Mouse (Mus musculus): Measurements from ENCODE around the gene L2hgdh.

Gene L2hgdh

DNA sequence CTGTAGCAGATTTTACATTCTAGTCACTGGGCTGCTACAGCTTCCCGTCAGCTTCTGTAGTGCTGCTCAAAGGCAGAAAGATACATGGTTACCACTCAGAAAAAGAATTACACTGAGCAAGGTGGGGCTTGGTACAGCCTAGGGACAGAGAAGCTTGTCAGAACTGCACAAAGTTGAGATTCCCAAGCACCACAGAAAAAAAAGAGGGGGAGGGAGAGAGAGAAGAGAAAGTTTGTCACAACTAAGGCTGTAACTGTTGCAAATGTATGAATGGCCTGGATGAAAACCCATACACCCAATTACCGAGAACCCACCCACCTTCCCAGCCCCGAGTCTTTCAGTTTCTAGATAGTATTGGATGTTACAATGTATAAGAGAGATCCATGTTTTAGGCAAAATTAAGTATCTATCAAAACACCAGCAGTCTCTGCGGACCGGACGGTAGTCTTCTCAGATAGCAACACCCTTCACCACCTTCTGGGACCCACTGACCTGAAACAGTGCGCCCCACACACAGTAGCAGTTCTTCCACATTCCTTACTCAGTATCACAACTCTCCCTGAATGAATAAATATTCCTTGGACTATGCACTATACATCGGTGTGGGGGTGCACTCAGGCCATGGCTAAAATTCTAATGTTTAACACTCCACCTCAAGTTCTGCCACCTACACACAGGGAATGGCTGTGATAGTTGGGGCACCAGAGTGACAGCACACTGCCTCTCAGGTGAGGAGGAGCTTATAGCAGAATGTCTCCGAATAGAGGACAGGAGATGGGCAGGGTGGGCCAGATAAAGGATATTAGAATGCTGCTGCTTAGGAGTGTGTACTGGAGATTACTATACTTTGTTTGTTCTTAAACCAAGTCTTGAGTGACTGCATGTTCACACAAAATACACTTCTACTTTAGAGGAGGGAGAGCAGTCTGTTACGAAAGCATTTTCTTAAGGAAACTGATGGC, 49.8 kb downstream of the L2hgdh start:
- DNase-seq (ENCODE audit: extremely low read depth, low read depth, low spot score), result no peak

DNA sequence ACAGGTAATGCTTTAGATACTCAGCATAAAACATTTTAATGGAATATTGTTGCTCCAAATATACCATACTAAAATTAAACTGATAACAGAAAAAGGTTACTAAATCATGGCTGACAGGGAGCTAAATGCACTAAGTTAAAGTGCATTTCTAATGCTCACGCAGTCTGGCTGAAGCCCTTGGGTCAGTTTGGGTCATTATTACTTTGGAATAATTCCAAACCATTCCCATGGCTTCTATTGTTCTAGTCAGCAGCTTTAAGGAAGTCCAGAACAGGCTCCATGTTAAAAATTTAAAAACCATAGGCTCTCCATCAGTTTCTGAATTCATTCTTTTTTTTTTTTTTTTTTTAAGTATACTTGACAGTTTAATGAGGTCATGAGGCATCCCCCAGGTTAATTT, 50.5 kb downstream of the L2hgdh start:
- no peak for DNase-seq (ENCODE audit: extremely low read depth, low read depth, low spot score)

DNA sequence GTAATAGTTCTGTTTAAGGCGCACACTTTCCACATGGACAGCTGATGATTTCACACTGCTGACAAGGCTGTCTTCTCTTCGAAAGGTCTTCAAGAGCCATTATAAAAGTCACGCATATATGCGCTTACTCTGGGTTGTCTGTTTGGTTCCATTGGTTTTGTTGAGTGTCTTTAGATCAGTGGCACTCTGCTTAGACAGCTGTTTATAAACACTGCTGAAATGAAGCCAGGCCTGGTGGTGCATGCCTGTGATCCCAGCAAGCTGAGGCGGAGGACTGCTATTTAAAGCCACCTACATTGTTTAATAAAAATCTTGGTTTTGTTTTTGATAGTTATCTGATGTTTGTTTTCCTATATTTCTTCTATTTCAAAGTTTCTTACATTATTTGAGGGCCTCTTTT, 58.0 kb downstream of the L2hgdh start:
- no peak for DNase-seq (ENCODE audit: extremely low read depth, low read depth, low spot score)

DNA sequence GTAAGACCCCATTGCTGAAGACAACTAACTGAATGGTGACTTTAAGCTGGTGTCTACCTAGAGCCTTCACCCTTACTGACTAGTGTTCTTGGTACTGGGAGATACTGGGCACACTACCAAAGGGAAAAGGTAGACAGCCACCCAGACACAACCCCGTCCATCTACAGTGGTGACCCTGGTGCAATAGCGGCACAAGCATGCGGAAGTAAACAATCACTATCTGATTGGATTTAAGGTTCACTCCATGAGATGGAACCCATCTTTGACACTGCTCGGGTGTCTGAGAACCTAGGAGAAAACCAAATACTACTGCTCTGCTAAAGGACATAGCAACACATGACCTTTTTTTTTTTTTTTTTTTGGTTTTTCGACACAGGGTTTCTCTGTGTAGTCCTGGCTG, 63.0 kb downstream of the L2hgdh start:
- no peak for DNase-seq (ENCODE audit: extremely low read depth, low read depth, low spot score)

DNA sequence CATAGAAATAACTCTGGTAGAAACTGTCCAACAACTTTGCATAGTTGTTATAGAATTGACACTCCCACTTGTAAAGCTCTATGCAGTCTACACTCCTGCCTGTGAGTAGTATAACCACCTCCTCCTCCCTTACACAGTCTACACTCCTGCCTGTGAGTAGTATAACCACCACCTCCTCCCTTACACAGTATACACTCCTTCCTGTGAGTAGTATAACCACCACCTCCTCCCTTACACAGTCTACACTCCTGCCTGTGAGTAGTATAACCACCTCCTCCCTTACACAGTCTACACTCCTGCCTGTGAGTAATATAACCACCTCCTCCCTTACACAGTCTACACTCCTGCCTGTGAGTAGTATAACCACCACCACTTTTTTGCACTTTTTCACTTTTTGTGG, 70.7 kb downstream of the L2hgdh start:
- DNase-seq (ENCODE audit: extremely low read depth, low read depth, low spot score), result peak; percentile 4

DNA sequence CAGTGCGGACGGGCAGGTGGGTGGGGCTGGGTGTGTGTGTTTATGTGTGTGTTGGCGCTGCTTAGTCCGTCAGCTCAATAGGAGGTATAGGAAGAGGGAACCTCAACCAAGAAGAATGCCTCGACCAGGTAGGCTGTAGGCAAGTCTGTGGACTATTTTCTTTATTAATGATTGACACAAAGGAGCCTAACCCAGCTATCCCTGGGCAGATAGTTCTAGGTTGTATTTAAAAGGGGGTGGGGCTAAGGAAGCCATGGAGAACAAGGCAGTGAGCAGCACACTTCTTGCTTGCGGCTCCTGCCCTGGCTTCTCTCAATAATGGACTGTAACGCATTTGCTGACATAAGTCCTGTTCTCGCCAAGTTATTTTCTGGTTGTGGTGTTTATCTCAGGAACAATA, 75.2 kb downstream of the L2hgdh start:
- DNase-seq (ENCODE audit: extremely low read depth, low read depth, low spot score), result no peak

DNA sequence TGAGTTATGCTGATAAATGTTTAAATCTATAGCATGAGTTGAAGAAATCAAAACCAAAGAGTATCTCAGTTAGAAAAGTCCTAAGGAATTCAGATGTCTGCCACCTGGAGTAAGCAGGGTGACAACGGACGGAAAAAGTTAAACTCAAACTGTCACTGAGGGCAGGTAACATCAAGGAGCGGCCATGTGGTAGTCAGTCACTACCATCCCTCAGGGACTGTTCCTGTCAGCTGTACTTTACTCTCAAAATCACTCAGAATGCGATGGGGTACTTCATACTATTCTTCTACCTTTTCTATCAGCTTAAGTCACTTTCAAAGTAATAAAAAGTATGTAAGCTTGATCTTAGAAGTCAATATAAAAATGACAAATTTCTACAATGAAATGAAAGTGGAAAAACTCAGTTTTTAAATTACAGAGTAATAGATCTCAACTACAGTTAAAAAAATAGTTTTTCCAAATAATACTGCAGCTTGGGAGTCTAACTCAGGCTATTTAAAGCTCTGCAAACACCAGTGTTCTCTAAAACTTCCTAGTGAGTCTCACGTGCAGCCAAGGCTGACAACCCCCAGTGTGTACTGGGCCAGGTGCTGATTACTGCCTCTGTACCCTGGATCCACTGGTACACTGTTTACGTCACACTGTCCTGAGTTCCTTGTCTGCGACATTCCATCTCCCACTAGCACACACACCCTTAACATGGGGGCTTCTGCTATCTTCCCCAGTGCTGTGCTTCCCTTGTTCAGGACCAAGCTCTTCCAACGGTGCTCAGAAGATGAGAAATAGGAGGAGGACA, 78.7 kb downstream of the L2hgdh start:
- DNase-seq (ENCODE audit: extremely low read depth, low read depth, low spot score), result no peak

DNA sequence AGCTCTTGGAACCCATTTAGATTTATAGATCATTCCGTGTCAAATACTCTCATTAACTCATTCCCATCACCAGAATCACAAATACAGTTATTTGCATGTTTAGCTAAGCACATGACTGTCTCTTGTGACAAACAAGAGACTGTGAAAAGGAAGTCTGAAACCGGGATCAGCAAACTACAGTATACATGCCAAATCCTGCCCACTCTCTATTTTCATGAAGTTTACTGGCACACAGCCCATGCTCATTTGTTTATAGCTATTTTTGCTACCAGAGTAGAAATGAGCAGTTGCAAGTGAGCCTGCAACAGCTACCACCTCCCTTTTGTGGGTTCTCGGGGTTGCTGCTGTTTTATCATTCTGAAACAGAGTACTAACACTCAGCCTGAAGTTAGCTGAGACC, 79.8 kb downstream of the L2hgdh start:
- no peak for DNase-seq (ENCODE audit: extremely low read depth, low read depth, low spot score)

DNA sequence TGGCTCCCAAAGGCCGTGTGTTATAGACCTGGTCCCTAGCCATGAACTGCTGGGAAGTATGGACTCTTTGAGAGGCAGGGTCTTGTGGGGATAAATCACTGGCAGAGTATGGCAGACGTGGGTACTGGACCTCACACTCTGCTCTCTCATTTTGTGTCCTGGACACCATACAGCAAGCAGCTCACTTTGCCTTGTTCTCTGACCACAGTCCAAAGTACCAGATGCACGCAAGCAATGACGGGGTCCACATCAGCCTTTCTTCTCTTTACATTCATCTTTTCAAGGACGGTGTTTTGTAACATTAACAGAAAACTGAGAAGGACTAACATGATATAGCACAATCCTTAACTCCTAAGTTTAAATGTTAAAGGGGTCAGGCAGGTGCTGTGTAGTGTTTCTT, 81.8 kb downstream of the L2hgdh start:
- no peak for DNase-seq (ENCODE audit: extremely low read depth, low read depth, low spot score)
